Mouse (Mus musculus) myocyte (in vitro differentiated cells): ENCODE results near the gene Cd37.

Source experiments
- CEBPB ChIP-seq: IDR thresholded peaks from 2 replicates; pipeline ENCODE4 v1.6.1; 2011; ENCODE audit warnings: mild to moderate bottlenecking, moderate library complexity; ENCODE audit not compliant: poor library complexity, insufficient read depth, severe bottlenecking
- E2F4 ChIP-seq: IDR thresholded peaks from one replicate; pipeline ENCODE4 v1.6.1; 2011; ENCODE audit warnings: mild to moderate bottlenecking, control low read depth, moderate library complexity; ENCODE audit not compliant: insufficient read depth
- MAX ChIP-seq: IDR thresholded peaks from one replicate; pipeline ENCODE4 v1.6.1; 2011; ENCODE audit warnings: low read depth, mild to moderate bottlenecking, control low read depth
- MYOD1 ChIP-seq, 3 experiments: IDR thresholded peaks; one replicate each; pipeline ENCODE4 v1.6.1; 2011; ENCODE audit warnings: control low read depth in 2 of 3, low read depth in 2 of 3, mild to moderate bottlenecking in 2 of 3, moderate library complexity in 1 of 3; ENCODE audit not compliant: insufficient read length in 2 of 3, control insufficient read depth in 1 of 3
- MYOG ChIP-seq, 3 experiments: IDR thresholded peaks; one replicate each; pipeline ENCODE4 v1.6.1; 2011; ENCODE audit warnings: control low read depth in 2 of 3, low read depth in 2 of 3, mild to moderate bottlenecking in 2 of 3; ENCODE audit not compliant: insufficient read length in 2 of 3, control insufficient read depth in 1 of 3, insufficient read depth in 1 of 3
- POLR2A ChIP-seq: IDR thresholded peaks from one replicate; pipeline ENCODE4 v1.6.1; 2011; ENCODE audit warnings: low read depth, mild to moderate bottlenecking, control low read depth, moderate library complexity; ENCODE audit not compliant: insufficient read length
- POLR2AphosphoS2 ChIP-seq: IDR thresholded peaks from one replicate; pipeline ENCODE4 v1.6.1; 2011; ENCODE audit warnings: low read depth, control low read depth; ENCODE audit not compliant: insufficient read length
- REST ChIP-seq: IDR thresholded peaks from one replicate; pipeline ENCODE4 v1.6.1; 2011; ENCODE audit warnings: mild to moderate bottlenecking, control low read depth, moderate library complexity; ENCODE audit not compliant: insufficient read depth, insufficient read length
- SRF ChIP-seq: IDR thresholded peaks from one replicate; pipeline ENCODE4 v1.6.1; 2011; ENCODE audit warnings: low read depth; ENCODE audit not compliant: control insufficient read depth, insufficient read length
- TCF12 ChIP-seq: IDR thresholded peaks from one replicate; pipeline ENCODE4 v1.6.1; 2011; ENCODE audit warnings: mild to moderate bottlenecking, control low read depth; ENCODE audit not compliant: poor library complexity, insufficient read depth, severe bottlenecking
- USF1 ChIP-seq: IDR thresholded peaks from one replicate; pipeline ENCODE4 v1.6.1; 2011; ENCODE audit warnings: low read depth, mild to moderate bottlenecking, control low read depth, moderate library complexity

DNA sequence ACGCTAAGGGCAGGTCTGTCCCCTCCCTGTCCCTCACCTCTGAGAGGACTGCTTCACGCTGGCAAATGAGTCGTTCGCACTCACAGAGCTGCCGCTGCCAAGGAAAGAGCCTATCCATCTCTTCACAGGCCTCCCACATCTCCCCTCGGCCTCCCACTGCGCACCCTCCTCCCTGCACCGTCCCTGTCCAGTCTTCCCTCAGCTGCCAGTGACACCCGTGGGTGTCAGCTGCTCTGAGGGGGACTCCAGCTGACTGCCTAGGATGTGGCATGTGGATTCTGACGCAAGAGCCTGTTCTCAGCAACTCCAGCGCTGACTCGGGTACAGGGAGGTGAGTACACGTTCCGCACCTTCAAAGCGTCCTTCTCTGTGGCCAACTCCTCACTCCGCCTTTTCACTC, 49.3 kb downstream of the Cd37 start:
- TF ChIP-seq POLR2A: no peak
- TF ChIP-seq CEBPB: 0 out of 2 replicates have a peak, but pooled peaks have one; percentile 7
- no peak for TF ChIP-seq SRF
- TF ChIP-seq REST: no peak
- no peak for TF ChIP-seq POLR2AphosphoS2
- no peak for TF ChIP-seq E2F4
- TF ChIP-seq MYOG (IDR thresholded peaks at IDR 0.05; ENCODE audit: control insufficient read depth in 1 of 3, insufficient read depth in 1 of 3, insufficient read length in 2 of 3, low read depth in 2 of 3): peak in 2 of 3 experiments; percentile 80 to 97
- no peak for TF ChIP-seq USF1
- no peak for TF ChIP-seq MAX
- TF ChIP-seq MYOD1 (IDR thresholded peaks at IDR 0.05; ENCODE audit: control insufficient read depth in 1 of 3, insufficient read length in 2 of 3, low read depth in 2 of 3): peak in 2 of 3 experiments; percentile 67 to 85
- TF ChIP-seq TCF12: peak; percentile 54
